Mouse (Mus musculus) hematopoietic stem cell, adult 5-6 weeks (primary cell): Measurements from ENCODE around the gene Gm10663. TPM values are rescaled to one million over a fixed set of nuclear protein-coding genes. Genes with fewer than 3 reads are reported as not detected.

Experiments
- ATAC-seq, 2 experiments: fragments of 125-278 bp in 1 of 2; replicated peaks in 1 of 2; 2 replicates each; pipeline ENCODE4 v1.8.0; 2016 to 2017; ENCODE audit warnings: inconsistent platforms in 2 of 2, mild to moderate bottlenecking in 2 of 2, moderate number of reproducible peaks in 2 of 2, low read depth in 1 of 2, moderate TSS enrichment in 1 of 2; ENCODE audit not compliant: low FRiP score in 2 of 2, poor library complexity in 2 of 2, severe bottlenecking in 2 of 2, insufficient read depth in 1 of 2, low TSS enrichment in 1 of 2
- total RNA-seq: library from RNA; stranded (forward); fragments of 172-1452, 232-1000 nt; gene quantifications from 2 replicates; pipeline ENCODE4 v1.2.3, GENCODE M21; 2017

Gene Gm10663
- total RNA-seq = not detected in 2 replicates

DNA sequence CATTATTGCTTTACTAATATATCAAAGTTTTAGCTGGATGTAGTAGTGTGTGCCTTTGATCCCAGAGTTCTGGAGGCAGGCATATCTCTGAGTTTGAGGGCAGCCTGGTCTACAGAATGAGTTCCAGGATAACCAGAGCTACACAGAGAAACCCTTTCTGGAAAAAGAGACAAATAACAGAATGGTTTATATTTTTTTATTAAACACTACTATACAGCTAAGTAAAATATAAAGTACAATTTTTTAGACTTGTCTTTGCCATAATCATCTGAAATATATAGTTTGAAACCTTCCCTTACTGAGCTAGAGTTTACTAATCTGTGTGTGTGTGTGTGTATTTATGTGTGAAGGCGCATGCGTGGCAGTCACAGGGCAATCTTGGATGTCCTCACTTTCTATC, at the start of gene Gm10663:
Gm10663 (plus strand) TSS at position 301 of the 400 bp plus-strand sequence.
- ATAC-seq = no peak

DNA sequence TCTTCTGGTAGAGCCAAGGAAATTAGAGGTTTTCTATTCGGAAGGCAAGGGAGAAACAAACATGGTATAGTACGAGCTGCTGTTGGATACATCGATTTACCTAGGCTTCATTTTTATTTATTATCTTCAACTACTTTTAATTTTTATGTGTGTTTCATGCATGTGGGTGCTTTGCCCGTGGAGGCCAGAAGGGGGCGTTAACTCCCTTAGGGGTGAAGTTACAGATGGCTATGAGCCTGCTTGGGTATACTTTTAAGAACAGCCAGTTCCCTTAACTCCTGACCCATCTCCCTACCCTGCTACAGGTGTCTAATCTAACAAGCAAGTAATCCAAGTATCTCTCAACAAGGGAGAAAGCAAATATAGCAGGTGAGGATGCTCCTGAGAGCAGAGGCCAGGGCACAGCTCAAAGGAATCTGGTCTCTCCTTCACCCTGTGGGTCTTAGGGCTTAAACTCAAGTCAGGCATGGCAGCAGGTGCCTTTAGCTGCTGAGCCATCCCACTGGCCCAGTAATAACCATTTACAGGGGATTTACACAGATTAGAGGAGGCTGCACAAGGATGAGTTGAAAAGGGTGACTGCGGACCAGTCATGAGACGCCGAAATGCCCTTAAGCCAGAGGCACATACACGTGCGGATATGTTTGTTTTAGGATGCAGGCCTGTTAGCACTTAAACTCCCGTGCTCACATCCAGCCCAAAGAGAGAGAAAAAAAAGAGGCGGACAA, 45.7 kb upstream of the Gm10663 start:
- no peak for ATAC-seq

DNA sequence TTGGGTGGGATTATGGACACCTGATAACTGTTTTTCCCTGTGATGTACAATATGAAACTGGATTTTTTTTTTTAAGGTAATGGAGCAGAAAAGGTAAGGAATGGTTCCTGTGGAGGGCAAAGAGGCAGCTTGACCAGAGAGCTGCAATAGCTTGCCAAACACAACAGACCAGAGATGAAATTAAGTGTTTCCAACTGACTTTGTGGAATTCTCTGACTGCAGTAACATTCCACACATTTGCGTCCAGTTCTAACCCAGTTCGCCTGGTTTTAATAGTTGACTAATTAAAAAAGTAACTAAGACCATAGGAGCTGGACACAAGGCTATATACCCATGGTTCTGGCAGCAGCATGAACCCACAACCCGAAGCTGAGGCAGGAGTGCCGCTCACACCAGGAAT, 45.1 kb upstream of the Gm10663 start:
- ATAC-seq = no peak

DNA sequence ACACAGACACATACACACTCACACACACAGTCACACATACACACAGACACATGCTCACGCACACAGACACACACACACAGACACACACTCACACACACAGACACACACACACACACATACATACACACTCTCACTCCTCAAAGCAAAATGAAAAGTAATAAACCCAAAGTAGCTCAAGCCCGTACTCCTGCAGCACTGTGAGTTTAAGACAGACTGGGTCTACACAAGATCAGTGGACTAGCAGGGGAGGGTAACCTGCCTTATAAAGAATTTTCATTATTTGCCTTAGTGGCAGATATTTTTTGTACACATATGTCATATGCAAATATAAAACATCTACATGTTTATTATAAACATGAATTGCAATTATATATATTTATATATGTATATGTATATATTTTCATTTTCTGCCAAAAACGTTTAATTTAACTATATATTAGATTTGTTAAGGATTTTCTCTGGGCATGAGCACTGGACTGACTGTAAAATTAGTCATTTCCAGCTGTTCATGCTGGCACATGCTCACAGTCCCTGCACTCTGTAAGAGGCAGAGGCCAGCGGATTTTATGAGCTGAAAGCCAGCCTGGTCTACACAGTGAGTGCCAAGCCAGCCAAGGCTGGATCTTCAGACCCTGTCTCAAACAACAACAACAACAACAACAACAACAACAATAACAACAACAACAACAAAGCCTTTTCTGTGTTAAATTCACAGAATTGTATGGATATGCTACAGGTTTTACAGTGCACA, 43.9 kb upstream of the Gm10663 start:
- no peak for ATAC-seq

DNA sequence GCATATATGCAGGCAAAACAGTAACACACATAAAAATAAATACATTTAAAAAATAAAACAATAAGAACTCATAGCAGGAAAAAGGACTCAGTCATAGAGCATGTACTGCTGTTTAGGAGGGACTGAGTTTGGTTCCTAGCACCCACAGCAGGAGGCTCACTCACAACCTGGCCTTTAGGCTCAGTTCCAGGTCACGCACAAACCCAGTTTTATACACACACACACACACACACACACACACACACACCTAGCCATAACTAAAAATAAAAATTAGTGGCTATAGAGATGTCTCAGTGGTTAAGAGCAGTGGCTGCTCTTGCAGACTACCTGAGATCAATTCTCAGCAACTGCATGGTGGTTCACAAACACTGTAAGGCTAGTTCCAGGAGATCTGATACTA, 42.7 kb upstream of the Gm10663 start:
- ATAC-seq = no peak

DNA sequence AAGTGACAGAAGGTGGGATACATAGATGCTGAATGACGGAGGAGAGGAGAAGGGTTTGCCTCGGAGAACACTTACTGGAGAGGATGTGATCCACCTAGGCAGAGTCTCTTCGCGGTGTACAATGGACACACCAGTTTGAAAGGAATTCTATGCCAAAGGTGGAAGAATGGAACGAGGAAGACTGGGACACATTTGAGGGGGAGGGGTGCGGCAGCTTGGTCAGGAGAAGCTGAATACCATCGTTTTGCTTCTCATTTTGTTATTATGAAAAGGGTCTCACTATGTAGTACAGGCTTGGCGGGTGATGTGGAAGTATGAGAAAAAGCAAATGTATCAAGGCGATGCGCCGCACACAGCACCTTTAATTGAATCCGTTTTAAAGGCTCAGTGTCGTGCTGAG, 41.8 kb upstream of the Gm10663 start:
- no peak for ATAC-seq

DNA sequence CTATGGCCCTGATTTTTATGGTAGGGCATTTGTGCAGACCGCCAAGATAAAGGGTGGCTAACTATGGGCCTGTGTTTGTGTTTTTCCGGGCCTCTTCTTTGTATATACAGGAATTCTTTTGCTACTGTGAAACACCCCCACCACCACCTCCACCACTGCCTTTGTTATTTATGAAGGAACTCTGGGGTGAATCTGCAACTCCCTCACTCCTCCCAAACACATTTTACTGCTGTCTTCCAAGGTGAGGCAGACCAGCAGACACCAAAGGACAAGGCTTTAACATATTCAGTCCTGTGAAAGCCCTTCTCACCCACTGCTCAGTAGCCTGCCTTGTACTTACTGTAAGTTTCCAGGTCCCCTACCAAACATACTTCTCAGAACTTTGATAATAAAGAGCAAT, 40.7 kb upstream of the Gm10663 start:
- no peak for ATAC-seq

DNA sequence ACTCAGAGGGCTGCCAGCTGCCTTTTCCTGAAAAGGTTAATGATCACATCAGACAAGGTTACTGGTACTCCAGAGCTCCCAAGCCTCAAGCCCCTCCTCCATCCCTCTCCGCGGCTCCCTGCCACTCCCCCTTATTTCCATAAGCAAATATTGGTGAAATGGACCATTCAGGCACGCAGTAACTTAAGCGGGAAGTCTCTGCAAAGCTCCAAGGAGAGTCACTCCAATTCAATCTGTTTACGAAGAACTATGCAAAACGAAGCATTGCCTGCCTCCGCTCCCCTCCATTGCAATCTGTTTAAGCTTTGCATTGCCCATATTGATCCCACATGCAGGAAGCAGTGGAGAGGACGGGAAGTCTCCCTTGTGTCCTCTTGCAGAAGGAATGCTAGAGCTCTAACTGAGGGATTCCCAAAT, 37.7 kb upstream of the Gm10663 start, which contains the start of gene Apela:
Apela (minus strand) TSS at position 220 of the 417 bp plus-strand sequence.
- no peak for ATAC-seq

DNA sequence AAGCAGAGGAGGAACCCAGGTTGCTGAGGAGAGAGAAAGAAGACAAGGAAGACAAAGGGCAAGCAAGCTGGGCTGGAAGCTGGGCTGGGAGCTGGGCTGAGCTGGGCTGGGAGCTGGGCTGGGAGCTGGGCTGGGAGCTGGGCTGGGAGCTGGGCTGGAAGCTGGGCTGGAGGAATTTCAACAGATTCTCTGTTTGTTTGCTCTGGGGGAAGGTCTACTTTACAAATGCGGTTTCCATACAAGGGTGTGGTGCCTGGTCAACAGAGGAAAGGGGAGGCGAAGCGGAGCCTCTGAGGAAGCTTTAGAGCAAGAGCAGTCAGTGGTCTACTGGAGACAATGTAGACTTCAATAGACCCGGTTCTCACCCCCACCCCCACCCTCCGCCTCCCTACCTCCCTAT, 28.3 kb upstream of the Gm10663 start:
- ATAC-seq = no peak

DNA sequence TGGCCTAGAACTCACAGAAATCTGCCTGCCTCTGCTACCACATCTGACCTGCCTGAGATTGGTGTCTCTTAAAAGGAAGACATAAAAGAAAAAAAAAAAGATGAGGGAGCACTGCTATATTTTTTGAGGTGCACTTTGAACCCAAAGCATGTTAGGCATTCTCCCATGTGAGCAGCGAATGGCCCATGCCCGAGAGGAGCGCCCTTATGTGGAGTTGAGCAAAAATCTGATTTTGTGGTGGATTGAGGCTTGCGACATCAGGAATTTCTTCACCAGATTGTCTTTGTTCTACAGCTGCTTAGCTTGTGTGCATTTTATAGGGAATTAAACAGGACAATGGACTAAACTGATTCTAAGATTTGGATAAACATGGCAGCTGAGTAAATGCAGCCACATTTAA, 27.6 kb upstream of the Gm10663 start:
- no peak for ATAC-seq

DNA sequence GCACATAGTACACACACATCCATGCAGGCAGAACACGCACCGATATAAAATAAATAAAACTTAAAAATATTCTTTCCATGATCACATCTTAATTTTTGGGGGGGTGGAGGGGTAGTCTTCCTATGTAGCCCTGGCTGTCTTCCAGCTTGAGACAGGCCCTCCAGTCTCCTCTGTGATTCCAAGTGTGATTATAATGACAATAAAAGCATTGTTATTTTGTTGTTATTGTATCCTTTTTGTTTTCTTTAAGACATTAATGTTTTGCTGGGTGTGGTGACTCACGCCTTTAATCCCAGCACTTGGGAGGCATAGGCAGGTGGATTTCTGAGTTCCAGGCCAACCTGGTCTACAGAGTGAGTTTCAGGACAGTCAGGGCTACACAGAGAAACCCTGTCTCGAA, 27.0 kb upstream of the Gm10663 start:
- ATAC-seq = no peak

DNA sequence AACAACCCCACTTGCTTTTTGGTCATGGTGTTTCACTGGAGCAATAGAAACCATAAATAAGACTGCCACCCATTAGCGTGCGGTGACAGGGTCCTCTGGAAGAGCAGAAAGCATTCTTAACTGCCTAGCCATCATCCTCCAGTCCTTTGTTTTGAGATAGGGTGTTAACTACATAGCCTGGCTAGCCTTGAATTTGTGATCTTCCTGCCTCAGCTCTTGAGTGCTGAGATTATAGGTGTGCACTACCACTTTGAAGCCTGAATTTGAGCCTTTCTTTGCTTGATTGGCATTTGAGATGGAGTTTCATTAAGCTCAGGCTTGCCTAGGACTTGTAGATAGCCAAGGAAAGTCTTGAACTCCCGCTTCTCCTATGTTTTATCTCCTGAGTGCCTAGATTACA, 21.3 kb upstream of the Gm10663 start:
- no peak for ATAC-seq

DNA sequence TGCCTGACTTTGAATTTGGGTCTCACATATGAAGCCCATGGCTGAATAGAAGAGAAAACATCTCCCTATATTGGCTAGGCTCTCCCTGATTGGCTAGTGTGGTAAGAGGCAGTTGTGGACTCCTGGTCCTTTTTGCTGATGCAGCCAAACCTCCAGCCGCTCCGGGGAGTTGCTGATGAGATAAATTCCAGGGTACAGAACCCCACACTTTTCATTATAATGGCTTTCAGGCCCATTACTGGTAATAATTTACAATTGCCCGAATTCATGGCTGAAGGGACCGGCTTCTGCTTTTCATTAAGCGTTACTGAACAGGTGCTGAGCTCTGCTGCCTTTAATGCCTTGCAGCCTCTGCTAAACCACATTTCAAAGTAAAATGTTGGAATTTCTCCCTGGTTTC, 20.9 kb upstream of the Gm10663 start:
- ATAC-seq = no peak

DNA sequence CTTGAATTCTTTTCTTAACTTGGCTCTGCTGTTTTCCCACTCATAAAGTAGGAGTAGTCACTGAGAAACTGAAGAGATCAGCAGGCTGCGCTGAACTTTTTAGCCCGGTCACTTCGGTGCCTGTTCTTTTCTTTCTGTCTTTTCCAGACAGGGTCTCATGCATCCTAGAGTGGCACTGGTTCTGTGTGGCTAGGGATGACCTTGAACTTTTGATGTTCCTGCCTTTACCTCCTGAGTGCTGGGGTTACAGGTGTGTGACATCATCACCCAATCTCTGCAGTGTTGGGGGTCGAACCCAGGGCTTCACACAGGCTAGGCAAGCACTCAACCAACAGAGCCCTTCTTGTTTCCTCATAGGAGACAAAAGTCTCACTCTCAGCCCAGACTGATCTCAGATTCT, 18.1 kb upstream of the Gm10663 start:
- ATAC-seq = no peak

DNA sequence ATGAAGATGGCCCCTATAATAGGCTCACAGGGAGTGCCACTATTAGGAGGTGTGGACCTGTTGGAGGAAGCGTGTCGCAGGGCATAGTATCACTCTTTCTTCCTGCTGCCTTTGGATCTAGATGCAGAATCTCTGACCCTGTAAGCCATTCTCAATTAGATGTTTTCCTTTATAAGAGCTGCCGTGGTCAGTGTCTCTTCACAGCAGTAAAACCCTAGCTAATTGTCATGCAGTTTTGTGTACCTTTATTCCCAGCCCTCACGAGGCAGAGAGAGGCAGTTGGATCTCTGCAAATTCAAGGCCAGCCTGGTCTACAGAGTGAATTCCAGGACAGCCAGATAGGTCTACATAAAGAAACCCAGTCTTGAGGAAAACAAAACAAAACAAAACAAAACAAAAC, 12.6 kb upstream of the Gm10663 start:
- ATAC-seq = no peak

DNA sequence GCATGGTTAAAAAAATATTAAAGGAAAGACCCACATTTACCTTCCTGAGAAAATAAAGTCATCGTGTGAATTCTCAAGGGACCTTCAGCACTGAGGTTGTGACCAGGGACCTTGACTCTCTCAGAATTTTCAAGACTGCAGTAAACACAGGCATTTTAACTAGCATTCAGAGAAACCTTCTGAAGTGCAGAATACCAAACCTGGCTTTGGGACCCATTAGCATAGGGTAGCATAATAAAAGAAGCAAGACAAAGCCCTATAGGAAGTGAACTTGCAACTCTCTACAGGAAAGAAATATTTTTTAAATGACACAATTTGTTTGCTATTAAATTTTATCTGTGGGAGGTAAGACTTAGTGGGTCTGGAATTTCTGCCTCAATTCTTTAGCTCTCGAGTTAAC, 10.8 kb upstream of the Gm10663 start:
- ATAC-seq = no peak

DNA sequence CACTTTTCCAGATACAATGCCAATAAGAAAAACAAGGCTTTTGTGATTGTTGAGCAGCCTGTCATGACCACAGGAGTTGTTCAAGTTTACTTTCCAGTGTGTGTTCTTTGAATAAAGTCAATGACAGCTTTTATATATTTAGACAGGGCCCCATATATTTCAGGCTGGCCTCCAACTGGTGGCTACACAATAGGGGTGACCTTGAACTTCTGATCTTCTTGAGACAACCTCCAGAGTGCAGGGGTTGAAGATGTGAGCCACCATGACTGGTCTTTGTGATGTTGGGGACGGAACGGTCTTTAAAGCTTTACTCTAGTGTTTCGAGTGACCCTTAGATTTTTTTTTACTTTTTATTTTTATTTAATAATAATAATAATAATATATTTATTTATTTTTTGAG, 9.2 kb upstream of the Gm10663 start:
- no peak for ATAC-seq

DNA sequence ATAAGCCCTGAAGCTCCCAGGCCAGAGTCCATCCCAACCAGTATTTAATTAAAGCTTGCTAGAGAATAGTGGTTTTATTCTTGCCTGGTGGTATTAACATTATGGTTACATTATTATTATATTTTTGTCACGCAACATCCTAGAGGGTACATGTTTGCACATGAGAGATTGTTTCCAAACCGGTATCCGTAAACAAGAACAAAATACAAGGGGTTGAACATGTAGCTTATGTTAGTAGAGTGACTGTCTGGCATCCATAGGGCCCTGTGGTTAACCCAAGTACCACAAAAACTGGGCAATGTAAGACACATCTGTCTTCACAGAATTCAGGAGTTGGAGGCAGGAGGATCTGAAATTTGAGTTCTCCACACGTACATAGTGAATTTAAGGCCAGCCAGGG, 7.8 kb upstream of the Gm10663 start:
- no peak for ATAC-seq
